In genomic region chr10:117386981-117387380, GRCm38 (mm10) we compare ENCODE assay signal across 18 mouse cellular contexts. TPM values are rescaled to one million over a fixed set of nuclear protein-coding genes. Genes with fewer than 3 reads are reported as not detected.
DNase-seq lines count a peak whose midpoint lies in the region.
"Had no signal": no experiment of that assay in that cellular context is flagged by ENCODE, and none has a peak within 500 bp of the region (broad histone marks: within the 10 kb centered on the region; RNA-seq: fewer than 3 reads in every experiment).

No protein-coding gene starts in this region.

- peak; percentile 50 for DNase-seq in heart, adult 11 months
- no peak for DNase-seq in heart, postnatal 36 days
- DNase-seq in 3T3-L1 (ENCODE audit: low read depth, low spot score) (peak; percentile 94), adipocyte (ENCODE audit: low spot score) (peak; percentile 95)
- no peak for DNase-seq in kidney, adult 11 months
- no peak for DNase-seq in left cerebral cortex, postnatal 36 days (ENCODE audit: low spot score in 2 of 2)
- DNase-seq: adrenal gland, adult 2 months; adrenal gland, adult 8-10 months; adrenal gland, postnatal 10 days; adrenal gland, postnatal 14 days; adrenal gland, postnatal 25 days; adrenal gland, postnatal 36 days; B cell, adult 2 months; cerebellum, adult 11 months; cerebellum, adult 11-12 months; cerebellum, adult 18-20 months; cerebellum, adult 2 months; cerebellum, adult 8-10 months had no signal

- intact Hi-C loops in heart, postnatal 36 days (cut with DNase I) = no loop called here
- intact Hi-C loops in left cerebral cortex, postnatal 36 days (cut with DNase I) = no loop called here

RNA-seq across cellular contexts. Expression of gene Cpsf6, which starts 7.2 kb away (rescaled TPM):
- 10 to 100 TPM; 30.0 to 33.7 TPM for total RNA-seq in heart, postnatal 36 days (2021)
- total RNA-seq in left cerebral cortex, postnatal 36 days (2021) = 100 to 1,000 TPM in 1 of 2 experiments, 10 to 100 TPM in 1; 94.5 to 120 TPM

Comparison
In these comparisons a context has a peak if more than half of its experiments do, and no peak if none do; other contexts are left out.
1. DNase-seq: peak in heart, adult 11 months (single experiment), 3T3-L1 (single experiment) and adipocyte (single experiment); none in heart, postnatal 36 days (0 of 2), kidney, adult 11 months (single experiment) and left cerebral cortex, postnatal 36 days (0 of 2).